Mouse (Mus musculus): ENCODE results near the gene Nqo1. TPM values are rescaled to one million over a fixed set of nuclear protein-coding genes. Genes with fewer than 3 reads are reported as not detected.

Nqo1 gene
- total and polyA plus RNA-seq, 2 experiments from 2014 or later: 14.1 to 22.1 TPM

GRCm38 (mm10) chr8:107411391-107411790 is 8.4 kb upstream of the Nqo1 start:
- peaks cover 60% of the 10 kb centered on the region for H3K36me3 ChIP-seq (ENCODE audit: insufficient read depth, low read length)
- H3K4me3 ChIP-seq (ENCODE audit: low read length): no peak overlapping the region
- H3K9me3 ChIP-seq (ENCODE audit: low read length): no peaks in the 10 kb centered on the region
- 69% methylated on average over 4 of the region's 4 CpGs for WGBS
- H3K27ac ChIP-seq: no peak overlapping the region
- TF ChIP-seq CTCF (IDR thresholded peaks at IDR 0.05; ENCODE audit: low read depth): peak; percentile 81
- no peaks in the 10 kb centered on the region for H3K4me1 ChIP-seq (ENCODE audit: insufficient read depth, low read length)
- no peaks in the 10 kb centered on the region for H3K27me3 ChIP-seq (ENCODE audit: insufficient read depth, low read length)
- DNase-seq (ENCODE audit: low spot score): peak; percentile 56
- no peak for ATAC-seq
- H3K4me2 ChIP-seq (ENCODE audit: low read depth, low read length): no peak overlapping the region
- no peak overlapping the region for H3K9ac ChIP-seq (replicated peaks; ENCODE audit: low read length)

- no peak for TF ChIP-seq CTCF (IDR thresholded peaks at IDR 0.05; ENCODE audit: low read depth)
- no peak overlapping the region for H3K4me2 ChIP-seq (ENCODE audit: low read depth, low read length)
- no peak overlapping the region for H3K9ac ChIP-seq (replicated peaks; ENCODE audit: low read length)
- no peak for ATAC-seq
- H3K27me3 ChIP-seq (ENCODE audit: insufficient read depth, low read length): no peaks in the 10 kb centered on the region
- 0 out of 2 replicates have a peak, but pooled peaks cover 4% of the 10 kb centered on the region for H3K4me1 ChIP-seq (ENCODE audit: insufficient read depth, low read length)
- no peak overlapping the region for H3K27ac ChIP-seq
- no peaks in the 10 kb centered on the region for H3K9me3 ChIP-seq (ENCODE audit: low read length)
- H3K4me3 ChIP-seq (ENCODE audit: low read length): no peak overlapping the region
- 71% methylated on average over 3 of the region's 3 CpGs for WGBS
- H3K36me3 ChIP-seq (ENCODE audit: insufficient read depth, low read length): peaks cover 13% of the 10 kb centered on the region
- no peak for DNase-seq (ENCODE audit: low spot score)
Observed at GRCm38 (mm10) chr8:107405935-107406334, 2.9 kb upstream of the Nqo1 start.

GRCm38 (mm10) chr8:107404057-107404456 is 1.1 kb upstream of the Nqo1 start:
- Histone ChIP-seq H3K9ac (replicated peaks; ENCODE audit: low read length) (no peak overlapping the region), H3K27me3 (ENCODE audit: insufficient read depth, low read length) (no peaks in the 10 kb centered on the region), H3K4me1 (ENCODE audit: insufficient read depth, low read length) (0 out of 2 replicates have a peak, but pooled peaks cover 4% of the 10 kb centered on the region), H3K4me2 (ENCODE audit: low read depth, low read length) (no peak overlapping the region), H3K9me3 (ENCODE audit: low read length) (no peaks in the 10 kb centered on the region), H3K27ac (no peak overlapping the region), H3K4me3 (ENCODE audit: low read length) (no peak overlapping the region), H3K36me3 (ENCODE audit: insufficient read depth, low read length) (no peaks in the 10 kb centered on the region)
- no peak for TF ChIP-seq CTCF (IDR thresholded peaks at IDR 0.05; ENCODE audit: low read depth)
- ATAC-seq: no peak
- DNase-seq (ENCODE audit: low spot score): no peak
- 69% methylated on average over 4 of the region's 4 CpGs for WGBS

GRCm38 (mm10) chr8:107401866-107402265 is 1.1 kb downstream of the Nqo1 start:
- H3K36me3 ChIP-seq (ENCODE audit: insufficient read depth, low read length): no peaks in the 10 kb centered on the region
- no peak for TF ChIP-seq CTCF (IDR thresholded peaks at IDR 0.05; ENCODE audit: low read depth)
- peak overlapping the region; percentile 76; the same call in 1 of the 2 replicates for H3K27ac ChIP-seq
- no peak overlapping the region for H3K9ac ChIP-seq (replicated peaks; ENCODE audit: low read length)
- H3K27me3 ChIP-seq (ENCODE audit: insufficient read depth, low read length): no peaks in the 10 kb centered on the region
- no peak for ATAC-seq
- WGBS: 75% methylated on average over 5 of the region's 5 CpGs
- no peak overlapping the region for H3K4me3 ChIP-seq (ENCODE audit: low read length)
- H3K9me3 ChIP-seq (ENCODE audit: low read length): no peaks in the 10 kb centered on the region
- DNase-seq (ENCODE audit: low spot score): no peak
- 0 out of 2 replicates have a peak, but pooled peaks cover 4% of the 10 kb centered on the region for H3K4me1 ChIP-seq (ENCODE audit: insufficient read depth, low read length)
- no peak overlapping the region for H3K4me2 ChIP-seq (ENCODE audit: low read depth, low read length)

- DNase-seq (ENCODE audit: low spot score) (peak; percentile 71), ATAC-seq (no peak)
- H3K27me3 ChIP-seq (ENCODE audit: insufficient read depth, low read length): no peaks in the 10 kb centered on the region
- TF ChIP-seq CTCF (IDR thresholded peaks at IDR 0.05; ENCODE audit: low read depth): no peak
- H3K4me1 ChIP-seq (ENCODE audit: insufficient read depth, low read length): 0 out of 2 replicates have a peak, but pooled peaks cover 4% of the 10 kb centered on the region
- no peak overlapping the region; the same call in 1 of the 2 replicates for H3K27ac ChIP-seq
- no peak overlapping the region for H3K4me2 ChIP-seq (ENCODE audit: low read depth, low read length)
- H3K9me3 ChIP-seq (ENCODE audit: low read length): no peaks in the 10 kb centered on the region
- no peak overlapping the region for H3K4me3 ChIP-seq (ENCODE audit: low read length)
- no peak overlapping the region for H3K9ac ChIP-seq (replicated peaks; ENCODE audit: low read length)
- 23% methylated on average over 9 of the region's 9 CpGs for WGBS
- H3K36me3 ChIP-seq (ENCODE audit: insufficient read depth, low read length): no peaks in the 10 kb centered on the region
Observed at GRCm38 (mm10) chr8:107399495-107399894, 3.5 kb downstream of the Nqo1 start.

- Histone ChIP-seq H3K27me3 (ENCODE audit: insufficient read depth, low read length) (no peaks in the 10 kb centered on the region), H3K9me3 (ENCODE audit: low read length) (no peaks in the 10 kb centered on the region), H3K4me2 (ENCODE audit: low read depth, low read length) (no peak overlapping the region), H3K4me1 (ENCODE audit: insufficient read depth, low read length) (no peaks in the 10 kb centered on the region), H3K9ac (replicated peaks; ENCODE audit: low read length) (no peak overlapping the region), H3K4me3 (ENCODE audit: low read length) (no peak overlapping the region), H3K27ac (no peak overlapping the region), H3K36me3 (ENCODE audit: insufficient read depth, low read length) (no peaks in the 10 kb centered on the region)
- DNase-seq (ENCODE audit: low spot score) (no peak), ATAC-seq (no peak)
- WGBS: 60% methylated on average over 12 of the region's 12 CpGs
- TF ChIP-seq CTCF (IDR thresholded peaks at IDR 0.05; ENCODE audit: low read depth): no peak
Observed at GRCm38 (mm10) chr8:107397665-107398064, 5.3 kb downstream of the Nqo1 start.

GRCm38 (mm10) chr8:107396106-107396670 is 6.8 kb downstream of the Nqo1 start:
- Histone ChIP-seq H3K27ac (no peak overlapping the region), H3K36me3 (ENCODE audit: insufficient read depth, low read length) (no peaks in the 10 kb centered on the region), H3K4me1 (ENCODE audit: insufficient read depth, low read length) (no peaks in the 10 kb centered on the region), H3K4me2 (ENCODE audit: low read depth, low read length) (no peak overlapping the region), H3K4me3 (ENCODE audit: low read length) (no peak overlapping the region), H3K27me3 (ENCODE audit: insufficient read depth, low read length) (no peaks in the 10 kb centered on the region), H3K9me3 (ENCODE audit: low read length) (no peaks in the 10 kb centered on the region), H3K9ac (replicated peaks; ENCODE audit: low read length) (no peak overlapping the region)
- ATAC-seq (no peak), DNase-seq (ENCODE audit: low spot score) (no peak)
- no peak for TF ChIP-seq CTCF (IDR thresholded peaks at IDR 0.05; ENCODE audit: low read depth)
- 87% methylated on average over 10 of the region's 10 CpGs for WGBS

All from hindbrain, postnatal 0 days (tissue).